Mouse (Mus musculus) inflammation-experienced regulatory T-cells, adult 6 months (primary cell): ENCODE measurements at regions not wholly inside any gene's neighbourhood (a gene's known extent, or its start where the extent isn't known, plus 50 kb on each side); places are given as distances from the start of the nearest gene placed in this dataset.

Source experiments
- ATAC-seq: one replicate; pipeline ENCODE4 v1.8.0; 2017

GRCm38 (mm10) chr2:101371834-101372493 lies 252.6 kb upstream of the Rag2 start:
- no peak for ATAC-seq

DNA sequence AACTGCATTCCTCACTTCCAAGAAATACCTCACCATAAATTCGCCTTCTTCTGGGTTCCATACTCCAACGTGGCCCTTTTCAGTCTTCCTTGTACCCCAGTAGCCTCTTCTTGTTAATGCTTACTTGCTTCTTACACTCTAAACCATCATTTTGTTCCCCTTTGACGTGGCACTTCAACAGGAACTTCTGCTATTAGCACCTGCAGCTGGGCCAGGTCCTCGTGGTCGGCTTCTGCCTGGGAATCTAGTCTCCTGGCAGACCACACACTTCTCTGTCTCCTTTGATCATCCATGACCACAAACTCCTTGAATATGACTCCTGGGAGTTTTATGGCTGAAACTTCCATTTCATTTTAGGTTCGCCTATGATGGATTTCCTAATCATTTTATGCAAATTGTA lies 243.9 kb upstream of the Rag2 start:
- ATAC-seq: no peak

GRCm38 (mm10) chr2:101415002-101415401 lies 209.5 kb upstream of the Rag2 start:
- ATAC-seq: no peak

DNA sequence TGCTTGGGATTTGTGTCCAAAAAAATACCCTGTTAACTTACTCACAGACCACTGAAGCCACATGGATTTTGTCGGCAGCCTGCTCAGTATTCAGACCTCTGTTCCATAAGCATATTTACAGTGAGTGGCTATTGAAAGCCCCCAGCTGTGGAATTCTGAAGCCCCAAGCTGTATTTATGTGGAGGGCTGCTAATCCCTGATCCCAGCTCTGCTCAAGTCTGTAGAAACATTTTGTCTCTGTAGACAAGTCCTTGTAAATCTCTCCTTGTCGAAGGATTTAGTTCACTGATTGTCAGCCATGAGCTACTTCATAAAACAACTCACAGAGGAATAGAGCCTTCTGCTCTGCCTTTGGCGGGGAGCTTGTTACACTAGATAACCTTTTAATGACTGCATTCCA lies 207.8 kb upstream of the Rag2 start:
- ATAC-seq: no peak

GRCm38 (mm10) chr2:101433141-101433895 lies 191.2 kb upstream of the Rag2 start:
- ATAC-seq: no peak

DNA sequence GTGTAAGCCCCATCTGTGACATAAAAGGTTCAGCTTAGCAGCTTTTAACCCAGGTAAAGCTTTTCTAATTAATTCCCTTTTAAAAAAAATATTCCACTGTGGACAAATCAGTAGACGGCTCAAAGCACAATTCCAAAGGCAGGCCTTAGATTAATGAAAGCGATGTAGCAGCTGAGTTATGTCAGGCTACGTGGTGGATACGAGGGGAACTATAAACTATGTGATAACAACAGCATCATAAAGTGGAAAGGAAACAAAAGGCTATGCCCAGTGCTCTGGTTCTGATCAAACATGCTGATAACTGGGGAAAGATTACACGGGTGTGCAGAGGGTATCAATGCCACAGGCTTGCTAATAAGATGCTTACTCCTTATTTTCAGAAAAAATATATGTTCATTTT lies 184.3 kb upstream of the Rag2 start:
- ATAC-seq: no peak

GRCm38 (mm10) chr2:101441081-101441630 lies 183.4 kb upstream of the Rag2 start:
- ATAC-seq: no peak

GRCm38 (mm10) chr2:101455591-101455990 lies 168.9 kb upstream of the Rag2 start:
- no peak for ATAC-seq

- ATAC-seq: no peak
Measured at GRCm38 (mm10) chr2:101458959-101459358, 165.6 kb upstream of the Rag2 start.

DNA sequence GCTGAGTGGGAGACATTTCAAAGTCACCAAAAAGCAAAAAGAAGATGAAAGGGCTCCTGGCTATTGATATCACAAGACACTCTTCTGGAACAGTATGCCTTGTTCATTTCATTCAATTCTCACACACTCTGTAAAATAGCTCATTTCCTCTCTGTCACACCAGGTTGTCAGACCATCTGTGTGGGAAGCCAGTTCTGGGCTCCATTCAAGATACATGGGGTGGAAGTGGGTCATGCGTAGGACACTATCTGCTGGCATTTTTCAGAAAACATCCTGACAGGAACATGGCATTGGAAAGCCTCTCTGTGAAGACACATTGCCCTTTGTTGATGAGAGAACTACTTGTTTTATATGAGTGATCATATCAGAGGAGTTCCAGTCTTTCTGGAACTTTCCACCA lies 162.1 kb upstream of the Rag2 start:
- no peak for ATAC-seq

GRCm38 (mm10) chr2:101464291-101465140 lies 160.0 kb upstream of the Rag2 start:
- ATAC-seq: no peak

DNA sequence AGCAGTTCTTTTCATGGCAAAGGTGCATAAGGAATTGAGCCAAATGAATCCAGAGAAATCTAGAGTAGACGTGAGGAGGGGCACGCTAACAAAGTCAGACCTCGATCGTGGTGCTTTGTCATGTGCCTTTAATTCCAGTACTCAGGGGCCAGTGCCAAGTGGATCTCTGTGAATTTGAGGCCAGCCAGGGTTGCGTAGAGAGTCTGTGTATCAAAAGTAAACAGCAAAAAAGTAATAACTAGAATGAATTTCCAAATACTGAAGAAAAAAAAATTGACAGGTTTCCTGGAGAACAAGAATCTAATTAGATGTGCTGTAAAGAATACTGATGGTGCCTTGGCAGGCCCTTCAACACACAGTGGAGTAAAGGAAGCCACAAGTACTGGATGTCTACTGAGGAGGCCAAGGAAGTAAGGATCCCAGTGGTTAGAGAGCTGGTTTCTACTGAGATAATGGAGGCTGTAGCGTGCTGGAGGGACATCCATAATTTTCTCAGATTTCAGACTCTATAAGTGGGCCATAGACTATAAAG lies 153.9 kb upstream of the Rag2 start:
- no peak for ATAC-seq

GRCm38 (mm10) chr2:101472449-101473115 lies 151.9 kb upstream of the Rag2 start:
- peak; percentile 85 for ATAC-seq

DNA sequence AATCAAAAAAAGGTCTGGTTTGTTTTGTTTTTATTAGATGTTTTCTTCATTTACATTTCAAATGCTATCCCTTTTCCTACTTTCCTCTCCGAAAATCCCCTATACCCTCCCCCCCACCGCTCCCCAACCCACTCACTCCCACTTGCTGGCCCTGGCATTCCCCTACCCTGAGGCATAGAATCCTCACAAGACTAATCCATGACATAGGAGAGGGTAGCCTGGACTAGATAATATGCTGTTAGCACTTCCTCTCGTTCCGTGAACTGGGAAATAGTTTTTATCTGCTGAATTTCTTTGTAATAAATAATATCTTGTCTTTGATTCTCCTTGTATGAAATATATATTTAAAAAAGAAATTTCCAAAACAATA lies 151.4 kb upstream of the Rag2 start:
- no peak for ATAC-seq

DNA sequence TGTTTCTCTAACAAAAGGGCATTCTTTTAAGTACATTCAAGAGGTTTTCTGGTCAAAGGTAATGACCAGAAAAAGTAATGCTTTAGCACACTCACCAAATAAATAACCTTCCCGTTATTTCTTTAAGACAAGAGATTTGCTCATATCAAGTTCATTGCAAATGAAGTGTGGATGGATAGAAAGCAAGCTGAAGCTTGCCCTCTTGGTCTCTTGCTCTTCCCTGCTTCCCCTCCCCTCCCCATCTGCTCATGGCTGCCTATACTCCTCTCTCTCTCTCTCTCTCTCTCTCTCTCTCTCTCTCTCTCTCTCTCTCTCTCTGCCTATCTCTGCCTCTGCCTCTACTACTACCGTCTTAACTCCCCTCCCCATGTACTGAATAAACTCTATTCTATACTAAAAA lies 147.7 kb upstream of the Rag2 start:
- ATAC-seq: no peak

- no peak for ATAC-seq
Measured at GRCm38 (mm10) chr2:101490207-101490606, 134.3 kb upstream of the Rag2 start.

- no peak for ATAC-seq
Measured at GRCm38 (mm10) chr2:101491762-101492161, 132.8 kb upstream of the Rag2 start.

- no peak for ATAC-seq
Measured at GRCm38 (mm10) chr2:101508116-101508515, 116.4 kb upstream of the Rag2 start.
